Mouse (Mus musculus) erythroid progenitor cell, adult 5-6 weeks (primary cell): ENCODE results near the gene Fars2. TPM values are rescaled to one million over a fixed set of nuclear protein-coding genes. Genes with fewer than 3 reads are reported as not detected.

ENCODE experiments used
- ATAC-seq: replicated peaks from 2 replicates; pipeline ENCODE4 v1.8.0; 2016; ENCODE audit warnings: moderate number of reproducible peaks, mild to moderate bottlenecking, moderate TSS enrichment, inconsistent platforms; ENCODE audit not compliant: poor library complexity, low FRiP score, severe bottlenecking
- total RNA-seq, 2 experiments: library from RNA; stranded (forward) in 1 of 2; stranded (reverse) in 1 of 2; fragments of 150-400 nt in 1 of 2; fragments of 186-747, 209-891 nt in 1 of 2; gene quantifications; 2 replicates each; pipeline versions ENCODE4 v1.2.3 to v1.2.4; 2015 to 2017; ENCODE audit warnings: low replicate concordance in 2 of 2

The Fars2 gene
- total RNA-seq, 2 experiments from 2014 or later = 23.5 to 35.8 TPM

- no peak for ATAC-seq
Observed at GRCm38 (mm10) chr13:36210965-36211364, 93.8 kb downstream of the Fars2 start.

- ATAC-seq = no peak
Observed at GRCm38 (mm10) chr13:36214056-36214455, 96.8 kb downstream of the Fars2 start.

- no peak for ATAC-seq
Observed at GRCm38 (mm10) chr13:36216005-36216404, 98.8 kb downstream of the Fars2 start.

GRCm38 (mm10) chr13:36218347-36218746, 101.1 kb downstream of the Fars2 start:
- no peak for ATAC-seq

GRCm38 (mm10) chr13:36219506-36219905, 102.3 kb downstream of the Fars2 start:
- ATAC-seq = no peak

- no peak for ATAC-seq
Observed at GRCm38 (mm10) chr13:36221897-36222296, 104.7 kb downstream of the Fars2 start.

GRCm38 (mm10) chr13:36222721-36223120, 105.5 kb downstream of the Fars2 start:
- ATAC-seq = no peak

- no peak for ATAC-seq
Observed at GRCm38 (mm10) chr13:36224431-36224830, 107.2 kb downstream of the Fars2 start.

- ATAC-seq = no peak
Observed at GRCm38 (mm10) chr13:36242261-36242660, 125.0 kb downstream of the Fars2 start.

- ATAC-seq = no peak
Observed at GRCm38 (mm10) chr13:36253936-36254335, 136.7 kb downstream of the Fars2 start.

- ATAC-seq = no peak
Observed at GRCm38 (mm10) chr13:36257213-36257612, 140.0 kb downstream of the Fars2 start.

- ATAC-seq = peak; percentile 57; the same call in 1 of the 2 replicates
Observed at GRCm38 (mm10) chr13:36259754-36260153, 142.5 kb downstream of the Fars2 start.

GRCm38 (mm10) chr13:36261299-36261698, 144.1 kb downstream of the Fars2 start:
- no peak for ATAC-seq

GRCm38 (mm10) chr13:36263240-36264095, 146.3 kb downstream of the Fars2 start:
- ATAC-seq = no peak

- no peak for ATAC-seq
Observed at GRCm38 (mm10) chr13:36264391-36264790, 147.2 kb downstream of the Fars2 start.

- no peak for ATAC-seq
Observed at GRCm38 (mm10) chr13:36265342-36265744, 148.1 kb downstream of the Fars2 start.

GRCm38 (mm10) chr13:36267399-36267798, 150.2 kb downstream of the Fars2 start:
- no peak for ATAC-seq

- no peak for ATAC-seq
Observed at GRCm38 (mm10) chr13:36270867-36271266, 153.7 kb downstream of the Fars2 start.

GRCm38 (mm10) chr13:36273497-36273896, 156.3 kb downstream of the Fars2 start:
- ATAC-seq = no peak

GRCm38 (mm10) chr13:36276194-36276593, 159.0 kb downstream of the Fars2 start:
- ATAC-seq = no peak; the same call in 1 of the 2 replicates

GRCm38 (mm10) chr13:36282018-36282417, 164.8 kb downstream of the Fars2 start:
- ATAC-seq = peak; percentile 59; the same call in 1 of the 2 replicates
